Mouse (Mus musculus) neural tube, embryonic 12.5 days (tissue): ENCODE measurements around the gene Cd44. TPM values are rescaled to one million over a fixed set of nuclear protein-coding genes. Genes with fewer than 3 reads are reported as not detected.

Experiments used
- ATAC-seq: fragments of 200-750 bp; cut with Nextera tagmentation; 2 replicates; pipeline ENCODE4 v1.8.0; 2017; ENCODE audit warnings: low read depth, mild to moderate bottlenecking, moderate TSS enrichment, moderate library complexity; ENCODE audit not compliant: low FRiP score
- H3K27ac ChIP-seq: fragments of 300-500 bp; sonication (generic); 2 replicates; pipeline ENCODE4 v1.5.1; 2016
- H3K27me3 ChIP-seq: fragments of 300-500 bp; sonication (generic); replicated peaks from 2 replicates; pipeline ENCODE4 v1.6.1; 2016; ENCODE audit warnings: mild to moderate bottlenecking
- H3K36me3 ChIP-seq: fragments of 300-500 bp; sonication (generic); 2 replicates; pipeline ENCODE4 v1.6.1; 2016; ENCODE audit warnings: mild to moderate bottlenecking
- H3K4me1 ChIP-seq: fragments of 300-500 bp; sonication (generic); 2 replicates; pipeline ENCODE4 v1.6.1; 2016
- H3K4me2 ChIP-seq: fragments of 300-500 bp; sonication (generic); replicated peaks from 2 replicates; pipeline ENCODE4 v1.6.1; 2016; ENCODE audit warnings: mild to moderate bottlenecking
- H3K4me3 ChIP-seq: fragments of 300-500 bp; sonication (generic); 2 replicates; pipeline ENCODE4 v1.5.1; 2016
- H3K9ac ChIP-seq: fragments of 300-500 bp; sonication (generic); 2 replicates; pipeline ENCODE4 v1.6.1; 2016; ENCODE audit warnings: mild to moderate bottlenecking
- H3K9me3 ChIP-seq: fragments of 300-500 bp; sonication (generic); 2 replicates; pipeline ENCODE4 v1.6.1; 2016; ENCODE audit warnings: mild to moderate bottlenecking
- WGBS: fragments of 180-500 bp; shearing (Covaris S2); methylation state at CpG from one replicate; pipeline ENCODE4 v1.1.7; 2016; 5-methylcytosine and 5-hydroxymethylcytosine counted together
- polyA plus RNA-seq: library from polyadenylated mRNA; unstranded; fragments of >200 nt; fragmentation: Nextera tagmentation; extraction: Ambion mirVana; gene quantifications from 2 replicates; pipeline ENCODE4 v1.2.1, GENCODE M21; 2016

The Cd44 gene
- polyA plus RNA-seq, 1 experiment from 2014 or later, result 4.2 TPM

DNA sequence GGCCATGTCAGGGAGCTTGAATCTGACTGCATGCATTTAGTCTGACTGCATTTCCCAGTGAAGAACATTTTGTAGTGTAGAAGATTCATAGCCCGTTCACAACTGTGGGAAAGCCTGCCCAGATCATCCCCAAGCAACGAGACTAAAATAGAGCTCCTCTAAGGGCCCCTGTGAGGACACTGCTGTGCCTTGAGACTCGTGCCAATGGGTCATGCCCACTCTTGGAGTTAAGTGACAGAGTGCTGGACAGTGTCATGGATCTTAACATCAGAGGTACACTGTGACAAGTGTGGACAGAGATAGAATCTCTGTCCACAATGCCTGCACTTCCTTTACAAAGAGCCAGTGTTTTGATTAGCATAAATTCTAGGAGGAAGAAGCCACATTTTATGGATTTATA lies 133.2 kb downstream of the Cd44 start:
- Histone ChIP-seq H3K36me3 (peaks cover 24% of the 10 kb centered on the region), H3K4me3 (no peak overlapping the region)

GRCm38 (mm10) chr2:102764602-102765374 lies 136.7 kb downstream of the Cd44 start:
- Histone ChIP-seq H3K9ac (no peak overlapping the region), H3K4me1 (no peaks in the 10 kb centered on the region), H3K36me3 (peaks cover 33% of the 10 kb centered on the region), H3K4me3 (no peak overlapping the region), H3K27ac (no peak overlapping the region), H3K4me2 (no peak overlapping the region), H3K27me3 (no peaks in the 10 kb centered on the region), H3K9me3 (no peaks in the 10 kb centered on the region)
- no peak for ATAC-seq
- 86% methylated on average over 8 of the region's 8 CpGs for WGBS

More for the DNA sequence above, 133.2 kb downstream of the Cd44 start:
- no peak for ATAC-seq
- Histone ChIP-seq H3K9ac (no peak overlapping the region), H3K27me3 (no peaks in the 10 kb centered on the region), H3K9me3 (no peaks in the 10 kb centered on the region), H3K4me2 (no peak overlapping the region), H3K27ac (no peak overlapping the region), H3K4me1 (no peaks in the 10 kb centered on the region)
- WGBS, result 75% methylated on average over 3 of the region's 3 CpGs

GRCm38 (mm10) chr2:102763991-102764390 lies 137.5 kb downstream of the Cd44 start:
- Histone ChIP-seq H3K9ac (no peak overlapping the region), H3K4me2 (no peak overlapping the region), H3K36me3 (peaks cover 26% of the 10 kb centered on the region; the same call in 1 of the 2 replicates), H3K4me3 (no peak overlapping the region), H3K9me3 (no peaks in the 10 kb centered on the region), H3K27ac (no peak overlapping the region), H3K4me1 (no peaks in the 10 kb centered on the region), H3K27me3 (no peaks in the 10 kb centered on the region)
- ATAC-seq, result no peak
- 90% methylated on average over 2 of the region's 2 CpGs for WGBS

DNA sequence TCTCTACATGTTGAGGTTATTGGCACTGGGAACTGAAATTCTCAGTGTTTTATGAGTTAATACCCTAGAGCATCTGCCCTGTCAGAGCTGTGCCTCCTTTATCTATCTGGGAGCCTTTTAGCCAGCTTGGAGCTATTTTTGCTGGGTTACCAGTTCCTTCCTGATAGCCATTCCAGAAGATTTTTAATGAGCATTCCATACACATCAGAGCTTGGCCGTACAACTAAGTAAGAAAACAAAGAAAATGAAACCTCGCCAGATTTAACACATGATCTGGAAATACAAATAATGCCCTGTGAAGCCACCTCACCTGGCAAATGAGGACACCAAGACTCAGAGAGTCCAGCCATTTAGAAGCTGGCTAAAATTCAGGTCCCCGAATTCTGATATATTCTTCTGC lies 138.3 kb downstream of the Cd44 start:
- 84% methylated on average over 3 of the region's 3 CpGs for WGBS
- Histone ChIP-seq H3K9me3 (no peaks in the 10 kb centered on the region), H3K4me3 (no peak overlapping the region), H3K27ac (no peak overlapping the region), H3K9ac (no peak overlapping the region), H3K27me3 (no peaks in the 10 kb centered on the region), H3K36me3 (peaks cover 24% of the 10 kb centered on the region; the same call in 1 of the 2 replicates), H3K4me1 (no peaks in the 10 kb centered on the region), H3K4me2 (no peak overlapping the region)
- ATAC-seq, result no peak

Other genes with a start within 250 kb of the Cd44 start
- gene Slc1a2, start 243.0 kb downstream of the Cd44 start, polyA plus RNA-seq, result 16.2 and 16.6 TPM in 2 replicates
- 49.8 and 53.9 TPM in 2 replicates for gene Pdhx, start 171.8 kb upstream of the Cd44 start, polyA plus RNA-seq
- 55.6 and 57.8 TPM in 2 replicates for gene Apip, start 172.0 kb upstream of the Cd44 start, polyA plus RNA-seq